Comparison of ENCODE assay signal across 9 mouse cellular contexts in the genomic region with DNA sequence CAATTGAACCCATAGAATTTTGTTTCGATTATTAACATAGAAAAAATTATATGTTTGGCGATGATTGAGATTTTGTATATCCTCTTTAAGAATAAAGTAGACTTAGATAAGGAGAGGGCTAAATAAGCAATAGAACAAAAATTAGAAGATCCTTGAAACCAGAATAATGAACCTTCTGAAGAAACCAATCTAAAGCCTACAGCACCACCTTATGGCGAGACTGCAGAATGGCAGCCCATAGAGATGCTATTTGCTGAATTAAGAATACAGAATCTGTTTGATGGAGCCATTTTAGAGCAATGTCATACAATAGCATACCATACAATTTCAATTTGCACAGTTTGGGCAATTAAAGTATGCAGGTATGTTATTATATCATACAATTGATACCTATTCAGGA. TPM values are rescaled to one million over a fixed set of nuclear protein-coding genes. Genes with fewer than 3 reads are reported as not detected.
DNase-seq lines count a peak whose midpoint lies in the region; ATAC-seq and TF ChIP-seq lines count a peak whose summit lies in the region.
"Had no signal": no experiment of that assay in that cellular context is flagged by ENCODE, and none has a peak within 500 bp of the region (broad histone marks: within the 10 kb centered on the region; RNA-seq: fewer than 3 reads in every experiment).

No protein-coding gene starts in this region.

- no peak overlapping the region for H3K4me3 ChIP-seq in ES-E14 (ENCODE audit: insufficient read depth in 1 of 2, low read depth in 1 of 2, low read length in 2 of 2, poor library complexity in 1 of 2, severe bottlenecking in 1 of 2)
- H3K4me3 ChIP-seq: embryonic facial prominence, embryonic 12.5 days; megakaryocyte, embryonic 14.5 days had no signal

- no peaks in the 10 kb centered on the region for H3K9me3 ChIP-seq in ES-E14 (ENCODE audit: control insufficient read depth, insufficient read depth, low read depth, low read length)
- H3K9me3 ChIP-seq: embryonic facial prominence, embryonic 12.5 days; megakaryocyte, embryonic 14.5 days had no signal

- H3K36me3 ChIP-seq in ES-E14 (ENCODE audit: control insufficient read depth, insufficient read depth, low read length, poor library complexity, severe bottlenecking): no peaks in the 10 kb centered on the region
- H3K36me3 ChIP-seq: embryonic facial prominence, embryonic 12.5 days had no signal

- intact Hi-C loops in left cerebral cortex, postnatal 14 days (cut with DNase I): no loop called here
- intact Hi-C loops in left cerebral cortex, postnatal 10 days (cut with DNase I): no loop called here

- DNase-seq in left cerebral cortex, postnatal 14 days (ENCODE audit: low spot score in 2 of 2): peak; percentile 15 to 21
- DNase-seq in left cerebral cortex, postnatal 10 days (ENCODE audit: extremely low spot score in 1 of 2, low spot score in 2 of 2): no peak
- DNase-seq in ES-E14 (ENCODE audit: low read depth, low spot score): peak; percentile 20
- DNase-seq in ZHBTc4 (ENCODE audit: low read depth, low spot score): peak; percentile 54
- no peak for DNase-seq in right cerebral cortex, adult 2 months (ENCODE audit: low spot score in 2 of 2)
- DNase-seq in right cerebral cortex, postnatal 14 days: no peak

- in situ Hi-C loops in ES-E14 (cut with MboI; ENCODE audit: low sequenced_read_pairs in 2 of 2, unreplicated experiment in 2 of 2): no loop called here

- H3K4me1 ChIP-seq in ES-E14 (ENCODE audit: control insufficient read depth in 2 of 2, insufficient read depth in 2 of 2, low read length in 2 of 2, poor library complexity in 1 of 2): no peaks in the 10 kb centered on the region
- H3K4me1 ChIP-seq: embryonic facial prominence, embryonic 12.5 days; megakaryocyte, embryonic 14.5 days had no signal

- no peak overlapping the region for H3K9ac ChIP-seq in ES-E14 (ENCODE audit: insufficient read depth, low read depth, low read length, poor library complexity, severe bottlenecking)
- H3K9ac ChIP-seq: embryonic facial prominence, embryonic 12.5 days had no signal

- ATAC-seq in megakaryocyte, adult 5-6 weeks (ENCODE audit: poor library complexity, severe bottlenecking): peak; percentile 60; the same call in 1 of the 2 replicates

- H3K27ac ChIP-seq in ES-E14 (ENCODE audit: insufficient read depth, low read depth, low read length, poor library complexity, severe bottlenecking): no peak overlapping the region
- H3K27ac ChIP-seq: embryonic facial prominence, embryonic 12.5 days had no signal

TF ChIP-seq in ES-E14, 5 proteins besides CTCF, POLR2A, EP300 and RAD21:
- no peak for TF ChIP-seq CHD2 (IDR thresholded peaks at IDR 0.05; ENCODE audit: low read depth, low read length)
- TF ChIP-seq ZC3H11A (IDR thresholded peaks at IDR 0.05; ENCODE audit: borderline replicate concordance, low read depth, low read length): 0 out of 2 replicates have a peak, but pooled peaks have one; percentile 29

RNA-seq across cellular contexts. Expression of a gene that starts 4.3 kb away (rescaled TPM):
- total RNA-seq in left cerebral cortex, postnatal 14 days (2021): not detected
- not detected for total RNA-seq in left cerebral cortex, postnatal 10 days (2021)
- not detected in 2 replicates for total RNA-seq in ES-E14 (2012; rRNA removed)
- total RNA-seq in megakaryocyte, adult 5-6 weeks (2015): not detected in 2 replicates
- total RNA-seq in megakaryocyte, adult 5-6 weeks (2017): not detected in 2 replicates

RNA-seq across cellular contexts. Expression of a gene that starts 6.0 kb away (rescaled TPM):
- total RNA-seq in left cerebral cortex, postnatal 14 days (2021): not detected
- total RNA-seq in left cerebral cortex, postnatal 10 days (2021): not detected
- total RNA-seq in ES-E14 (2012; rRNA removed): not detected in 2 replicates
- not detected in 2 replicates for total RNA-seq in megakaryocyte, adult 5-6 weeks (2015)
- not detected in 2 replicates for total RNA-seq in megakaryocyte, adult 5-6 weeks (2017)

RNA-seq across cellular contexts. Expression of a gene that starts 12.9 kb away (rescaled TPM):
- not detected for total RNA-seq in left cerebral cortex, postnatal 14 days (2021)
- not detected for total RNA-seq in left cerebral cortex, postnatal 10 days (2021)
- total RNA-seq in ES-E14 (2012; rRNA removed): not detected in 2 replicates
- not detected in 2 replicates for total RNA-seq in megakaryocyte, adult 5-6 weeks (2015)
- total RNA-seq in megakaryocyte, adult 5-6 weeks (2017): not detected in 2 replicates

RNA-seq across cellular contexts. Expression of a gene that starts 20.4 kb away (rescaled TPM):
- not detected for total RNA-seq in left cerebral cortex, postnatal 14 days (2021)
- total RNA-seq in left cerebral cortex, postnatal 10 days (2021): not detected
- total RNA-seq in ES-E14 (2012; rRNA removed): not detected in 2 replicates
- not detected in 2 replicates for total RNA-seq in megakaryocyte, adult 5-6 weeks (2015)
- total RNA-seq in megakaryocyte, adult 5-6 weeks (2017): not detected in 2 replicates

RNA-seq across cellular contexts. Expression of a gene that starts 25.4 kb away (rescaled TPM):
- total RNA-seq in left cerebral cortex, postnatal 14 days (2021): not detected
- total RNA-seq in left cerebral cortex, postnatal 10 days (2021): not detected
- not detected in 2 replicates for total RNA-seq in ES-E14 (2012; rRNA removed)
- not detected in 2 replicates for total RNA-seq in megakaryocyte, adult 5-6 weeks (2015)
- total RNA-seq in megakaryocyte, adult 5-6 weeks (2017): not detected in 2 replicates

Comparison
In these comparisons a context has a peak if more than half of its experiments do, and no peak if none do; other contexts are left out.
1. DNase-seq: peak in left cerebral cortex, postnatal 14 days (2 of 2), ES-E14 (single experiment) and ZHBTc4 (single experiment); none in left cerebral cortex, postnatal 10 days (0 of 2), right cerebral cortex, adult 2 months (0 of 2) and right cerebral cortex, postnatal 14 days (single experiment).